Mouse (Mus musculus): ENCODE data around the gene Trpm2.

GRCm38 (mm10) chr10:77984660-77985059 is 14.3 kb upstream of the Trpm2 start:
- peak; percentile 86 for TF ChIP-seq CTCF (IDR thresholded peaks at IDR 0.05; ENCODE audit: control insufficient read depth, insufficient read depth, low read length)
- no peak for TF ChIP-seq POLR2A (IDR thresholded peaks at IDR 0.05; ENCODE audit: borderline replicate concordance, control insufficient read depth, low read depth, low read length)
